Mouse (Mus musculus): ENCODE measurements at regions not wholly inside any gene's neighbourhood (a gene's known extent, or its start where the extent isn't known, plus 50 kb on each side); places are given as distances from the start of the nearest gene placed in this dataset.

DNA sequence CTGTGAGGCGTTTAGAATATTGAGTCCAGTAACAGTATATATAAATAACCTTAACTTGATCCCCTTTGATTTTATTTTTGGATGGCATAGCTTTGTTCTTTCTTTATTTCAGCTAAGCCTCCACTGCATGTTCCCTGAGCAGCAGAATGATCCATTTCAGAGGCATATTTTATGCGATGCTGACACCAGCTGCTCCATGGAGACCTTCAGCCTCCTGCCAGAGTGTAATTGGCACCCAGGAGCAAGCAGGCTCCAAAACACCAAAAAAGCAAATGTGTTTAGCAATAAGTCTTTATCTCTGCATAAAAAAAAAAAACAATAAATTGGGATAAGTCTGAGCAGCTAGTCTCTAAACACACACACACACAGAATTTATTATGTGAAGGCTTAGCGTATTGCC, 170.7 kb upstream of the Dkk2 start:
- DNase-seq (ENCODE audit: extremely low spot score, low read depth, low spot score) = no peak

DNA sequence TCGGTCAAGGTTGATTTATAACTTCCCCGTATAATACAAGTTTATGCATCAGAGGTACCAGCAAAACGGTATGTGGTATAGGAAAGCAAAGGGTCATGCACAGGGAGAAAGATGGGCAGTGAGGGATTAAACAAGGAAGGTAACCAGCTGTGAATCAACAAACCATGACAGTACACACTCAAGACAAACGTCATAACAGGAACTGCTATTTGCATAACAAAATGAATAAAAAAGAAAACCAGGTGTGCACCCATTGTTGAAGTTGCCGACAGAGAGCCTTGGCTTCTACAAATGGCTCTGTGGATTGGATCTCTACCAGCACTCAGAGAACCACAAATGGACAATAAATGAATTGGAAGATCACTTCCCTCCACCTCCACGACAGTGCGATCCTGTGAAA, 170.1 kb upstream of the Dkk2 start:
- DNase-seq (ENCODE audit: extremely low spot score, low read depth, low spot score) = no peak

DNA sequence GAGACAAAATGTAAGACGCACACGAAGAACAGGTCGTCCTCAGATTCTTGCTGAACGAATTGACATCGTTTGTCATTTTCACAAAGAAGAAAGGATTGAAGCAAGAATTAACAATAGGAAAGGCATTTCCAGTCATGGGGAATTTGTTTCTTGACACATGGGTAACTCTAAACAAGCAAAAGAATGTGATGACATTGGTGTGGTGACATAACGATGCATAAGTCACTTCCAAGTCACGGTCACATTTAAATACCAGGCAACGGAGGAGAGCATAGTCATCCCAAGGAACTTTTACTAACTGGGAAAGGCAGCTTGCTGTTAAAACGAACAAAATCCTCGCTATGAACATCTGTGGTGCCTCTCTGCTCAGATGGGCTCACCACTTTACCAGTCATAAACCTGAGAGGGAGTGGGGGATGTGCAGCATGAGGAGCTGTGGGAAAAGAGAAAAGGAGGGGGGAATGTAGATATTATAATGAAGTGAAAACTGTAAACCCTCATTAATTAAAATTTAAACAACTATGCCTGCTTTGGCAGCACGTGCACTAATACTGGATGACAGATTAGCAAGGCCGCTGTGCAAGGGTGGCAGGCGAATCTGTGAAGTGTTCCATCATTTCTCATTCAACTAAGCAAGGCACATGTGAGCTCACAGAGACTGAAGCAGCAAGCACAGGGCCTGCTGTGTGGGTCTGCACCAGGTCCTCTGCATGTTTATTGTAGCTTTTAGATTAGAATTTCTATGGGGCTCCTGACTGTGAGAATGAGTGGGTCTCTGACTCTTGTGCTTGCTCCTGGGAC, 167.2 kb upstream of the Dkk2 start:
- no peak for DNase-seq (ENCODE audit: extremely low spot score, low read depth, low spot score)

DNA sequence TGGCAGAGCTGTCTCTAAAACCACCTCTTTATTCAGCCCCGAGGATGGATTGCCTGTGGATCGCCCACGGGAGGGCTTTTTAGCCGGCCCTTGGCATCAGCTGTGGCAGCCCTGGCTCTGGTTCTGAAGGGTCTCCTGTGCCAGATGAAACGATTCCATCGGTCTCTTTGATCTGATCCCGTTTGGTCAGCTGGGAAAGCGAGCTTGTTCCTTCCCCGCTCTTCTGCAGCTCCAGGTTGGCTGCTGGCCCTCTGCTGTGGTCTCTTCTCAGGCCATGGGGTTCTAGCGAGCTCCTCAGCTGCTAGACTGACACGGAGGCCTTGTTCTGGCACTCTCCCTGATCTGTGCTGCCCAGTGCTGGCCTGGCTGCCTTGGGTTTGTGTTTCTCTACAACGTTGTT, 165.6 kb upstream of the Dkk2 start:
- no peak for DNase-seq (ENCODE audit: extremely low spot score, low read depth, low spot score)

DNA sequence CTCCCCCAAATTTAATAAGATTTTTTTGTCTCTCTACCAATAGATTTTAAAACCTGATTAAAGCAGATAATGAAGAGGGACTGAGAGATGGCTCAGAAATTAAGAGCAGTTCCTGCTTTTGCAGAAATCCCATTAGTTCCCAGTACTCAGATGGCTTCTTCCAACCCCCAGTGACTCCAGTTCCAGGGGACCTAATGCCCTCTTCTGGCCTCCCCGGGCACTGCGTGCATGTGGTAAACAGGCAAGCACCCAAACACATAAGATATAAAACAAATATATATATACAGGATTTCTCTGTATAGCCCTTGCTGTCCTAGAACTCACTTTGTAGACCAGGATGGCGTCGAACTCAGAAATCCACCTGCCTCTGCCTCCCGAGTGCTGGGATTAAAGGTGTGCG, 163.9 kb upstream of the Dkk2 start:
- DNase-seq (ENCODE audit: extremely low spot score, low read depth, low spot score) = no peak

DNA sequence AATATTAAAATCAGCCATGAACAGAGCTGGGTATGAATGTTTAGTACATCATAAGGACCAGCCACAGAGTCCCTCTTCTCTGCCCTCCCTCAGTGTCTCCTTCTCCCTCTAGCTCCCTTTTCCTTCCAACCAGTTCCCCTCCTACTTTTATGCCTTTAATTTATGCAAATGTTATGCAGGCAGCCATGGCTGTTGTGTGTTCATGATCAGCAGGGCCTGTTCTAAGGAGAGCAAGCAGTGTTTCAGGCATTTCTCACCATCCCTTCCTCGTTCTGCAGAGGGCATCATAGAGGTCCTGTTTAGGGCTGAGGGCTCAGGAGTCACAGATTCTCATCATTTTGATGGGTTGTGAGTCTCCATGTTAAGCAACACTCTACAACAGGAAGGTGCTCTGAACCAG, 162.4 kb upstream of the Dkk2 start:
- DNase-seq (ENCODE audit: extremely low spot score, low read depth, low spot score) = no peak

DNA sequence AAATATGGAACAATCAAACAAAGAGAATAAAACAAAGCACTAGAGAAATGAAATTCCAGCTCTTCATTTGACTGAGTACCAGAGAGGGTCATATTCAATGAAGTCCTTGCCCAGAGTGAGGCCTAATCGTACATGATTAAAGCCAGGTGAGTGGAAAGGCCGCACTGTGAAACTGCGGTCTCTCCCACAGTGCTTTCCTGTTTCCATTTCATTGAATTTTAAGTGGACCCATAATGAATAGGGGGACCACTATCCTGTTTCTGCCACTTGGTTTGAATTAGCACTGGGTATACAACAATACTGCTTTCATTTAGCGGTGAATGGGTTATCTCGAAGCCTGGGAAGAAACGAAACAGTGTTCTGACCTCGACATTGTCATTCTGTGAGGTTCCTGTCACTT, 144.2 kb upstream of the Dkk2 start:
- DNase-seq (ENCODE audit: extremely low spot score, low read depth, low spot score) = peak; percentile 63

DNA sequence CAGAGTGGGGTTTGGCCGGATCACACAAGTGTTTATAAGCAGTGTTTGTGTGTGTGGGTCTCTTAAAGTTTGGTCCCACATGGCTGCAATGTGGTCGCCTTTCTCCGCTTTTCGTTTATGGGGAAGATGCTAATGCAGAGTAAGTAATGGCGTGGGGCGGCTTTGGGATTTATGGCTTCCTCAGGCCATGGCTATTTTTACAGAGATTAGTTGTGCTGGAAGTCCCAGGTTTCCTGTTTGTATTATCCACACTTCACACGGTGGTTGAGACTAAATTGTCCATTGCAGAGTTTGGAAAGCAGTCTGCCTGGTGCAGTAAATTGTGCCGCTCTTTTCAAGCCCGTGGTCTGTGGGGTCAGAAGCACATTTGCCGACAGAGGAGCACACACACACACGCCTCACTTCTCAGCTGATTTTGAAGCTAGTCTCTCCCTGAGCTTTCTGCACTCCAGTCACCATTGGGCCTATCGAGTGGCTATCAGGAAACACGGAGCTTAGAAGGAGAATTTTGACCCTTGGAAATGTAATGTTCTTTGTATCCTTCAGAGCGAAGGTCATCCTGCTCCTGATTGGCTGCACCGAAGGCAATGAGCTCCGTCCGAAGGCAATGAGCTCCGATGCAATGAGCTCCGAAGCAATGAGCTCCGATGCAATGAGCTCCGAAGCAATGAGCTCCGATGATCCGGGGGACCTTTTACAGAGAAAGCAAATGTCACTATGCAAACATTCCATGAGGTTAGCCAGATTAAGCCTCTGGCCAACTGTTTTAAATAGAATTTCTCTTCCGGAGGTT, 142.9 kb upstream of the Dkk2 start:
- no peak for DNase-seq (ENCODE audit: extremely low spot score, low read depth, low spot score)

DNA sequence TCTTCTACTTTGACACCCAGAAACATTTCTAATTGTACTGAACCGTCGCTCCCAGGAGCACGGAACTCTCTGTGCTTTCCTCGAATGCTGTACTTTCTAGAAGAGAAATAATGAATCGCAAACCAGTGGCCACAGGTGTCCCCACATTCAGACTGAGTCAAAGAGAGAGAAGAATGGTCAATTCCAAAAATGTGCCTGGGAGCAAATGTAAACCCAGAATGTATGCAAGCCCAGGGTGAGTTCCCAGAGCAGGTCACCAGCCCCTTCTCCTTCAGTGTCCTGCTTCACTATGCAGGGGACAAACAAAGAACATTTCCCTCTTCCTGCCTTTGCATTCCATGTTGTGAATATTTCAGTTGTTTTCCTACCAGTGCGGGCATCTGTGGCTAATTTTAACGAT, 141.7 kb upstream of the Dkk2 start:
- no peak for DNase-seq (ENCODE audit: extremely low spot score, low read depth, low spot score)

DNA sequence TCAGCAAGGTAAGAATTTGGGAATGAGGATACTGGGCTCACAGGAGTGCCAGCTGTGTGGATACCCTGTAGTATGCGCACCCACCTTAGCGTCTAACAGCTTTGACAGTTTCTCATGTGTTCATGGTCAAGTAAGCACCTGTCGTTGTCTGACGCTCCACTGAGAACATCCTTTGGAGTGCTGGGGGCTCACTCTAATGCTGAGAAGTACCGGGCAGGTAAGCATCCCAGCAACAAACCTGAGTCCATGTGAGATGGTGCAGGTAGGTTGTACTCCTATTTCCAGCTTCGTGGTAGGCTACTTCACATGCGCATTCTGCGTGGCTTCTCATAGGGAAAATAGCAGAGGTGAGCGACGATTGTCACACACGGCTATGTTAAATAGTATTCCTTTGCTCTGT, 129.3 kb upstream of the Dkk2 start:
- no peak for DNase-seq (ENCODE audit: extremely low spot score, low read depth, low spot score)

DNA sequence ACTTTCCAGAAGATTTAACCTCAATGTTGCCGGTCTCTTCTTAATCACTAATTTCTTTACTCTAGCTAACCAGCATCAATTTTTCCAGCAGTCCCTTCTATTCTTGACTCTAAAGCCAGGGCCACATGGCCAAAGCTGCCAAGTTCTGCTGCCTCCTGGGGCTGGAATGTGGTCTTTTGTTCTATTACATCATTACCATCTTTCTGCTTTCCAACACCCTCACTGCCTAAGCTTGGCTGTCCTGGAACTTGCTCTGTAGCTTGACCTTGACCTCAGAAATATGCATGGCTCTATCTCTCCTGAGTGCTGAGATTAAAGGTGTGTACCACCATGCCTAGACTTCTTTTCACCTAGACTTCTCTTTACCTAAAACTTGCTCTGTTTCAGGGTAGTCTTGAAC, 124.5 kb upstream of the Dkk2 start:
- no peak for DNase-seq (ENCODE audit: extremely low spot score, low read depth, low spot score)

DNA sequence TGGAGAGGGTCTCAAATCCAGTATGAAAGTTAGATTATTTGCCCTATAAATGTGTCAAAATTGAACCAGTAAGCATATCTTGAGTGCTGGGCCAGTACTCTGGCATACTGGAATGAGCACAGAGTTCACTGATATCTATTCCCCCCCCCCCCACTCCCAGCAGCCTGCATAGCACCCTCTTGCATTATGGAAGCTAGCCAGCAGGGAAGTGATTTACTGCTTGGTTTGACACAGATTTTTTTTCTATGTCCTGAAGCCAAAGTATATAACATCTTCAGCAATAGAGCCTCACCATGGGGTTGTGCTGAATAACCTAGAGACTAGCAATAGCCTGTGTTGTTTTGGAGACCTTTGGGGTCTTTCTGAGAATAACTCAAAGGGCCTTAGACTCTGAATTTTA, 123.5 kb upstream of the Dkk2 start:
- no peak for DNase-seq (ENCODE audit: extremely low spot score, low read depth, low spot score)

DNA sequence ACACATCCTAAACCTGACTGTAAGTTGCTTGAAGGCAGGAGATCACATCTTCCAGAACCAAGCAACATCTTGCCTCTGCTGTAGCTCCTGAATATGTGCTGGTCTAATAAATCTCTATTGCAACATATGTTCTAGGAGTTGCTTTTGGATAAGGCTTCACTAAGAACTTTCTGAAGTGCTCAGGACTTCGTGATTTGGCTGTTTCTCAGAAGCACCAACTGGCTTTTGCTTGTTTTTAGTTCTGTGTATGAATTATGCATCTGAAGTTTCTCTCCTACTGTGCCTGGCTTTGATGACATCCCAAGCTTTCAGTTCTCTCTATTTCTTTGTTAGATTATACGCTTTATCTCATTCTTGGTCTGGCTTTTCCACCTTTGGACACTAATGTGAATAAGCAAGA, 122.2 kb upstream of the Dkk2 start:
- no peak for DNase-seq (ENCODE audit: extremely low spot score, low read depth, low spot score)

DNA sequence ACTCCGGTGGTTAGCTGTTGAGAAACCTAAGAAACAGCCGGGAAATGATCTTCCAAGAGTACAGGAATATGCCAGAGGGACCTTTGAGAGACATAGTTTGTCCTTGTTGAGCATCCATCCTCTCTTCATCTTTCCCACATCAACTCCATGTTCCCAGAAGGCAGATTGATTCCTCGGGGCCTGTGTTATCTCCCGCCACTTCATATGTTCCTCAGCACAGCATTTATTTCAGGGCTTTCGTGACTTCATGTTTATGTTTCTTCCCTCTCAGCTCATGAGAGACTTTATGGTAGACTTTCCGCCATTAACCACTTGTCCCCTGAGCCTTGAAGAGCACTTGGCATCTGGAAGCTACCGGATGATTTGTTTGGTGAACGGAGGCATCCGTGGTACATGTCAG, 120.1 kb upstream of the Dkk2 start:
- no peak for DNase-seq (ENCODE audit: extremely low spot score, low read depth, low spot score)

DNA sequence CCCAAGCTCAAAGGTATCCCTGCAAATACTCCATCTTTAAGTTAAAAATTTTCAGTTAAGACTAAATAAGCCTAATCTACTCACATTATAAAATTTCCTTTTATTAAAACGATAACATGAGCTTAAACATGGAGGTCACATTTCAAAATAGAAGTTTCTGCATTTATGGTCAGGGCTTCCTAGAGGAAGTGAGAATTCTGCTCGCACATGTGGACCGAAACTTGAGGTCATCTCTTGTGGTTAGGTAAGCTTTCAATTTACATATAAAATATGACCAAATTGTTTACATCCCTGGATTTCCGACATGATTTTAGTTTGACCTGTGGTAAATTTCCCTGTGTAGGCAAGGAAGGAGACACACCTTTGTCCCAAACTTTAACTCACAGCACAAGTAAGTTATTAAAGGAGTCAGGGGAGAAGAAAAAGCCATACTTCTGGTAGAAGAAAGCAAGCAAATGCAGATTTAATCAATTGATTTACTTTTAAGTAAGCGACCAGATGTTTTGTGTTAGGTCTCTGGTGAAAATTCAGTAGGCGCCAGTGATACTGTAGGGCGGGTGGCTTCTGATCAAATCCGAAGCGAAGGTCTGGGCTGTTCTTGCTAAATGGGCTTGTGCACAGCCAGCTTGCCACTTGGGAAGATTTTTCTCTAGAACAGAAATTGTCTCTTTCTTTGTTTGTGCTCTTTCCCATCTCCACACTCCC, 119.5 kb upstream of the Dkk2 start:
- DNase-seq (ENCODE audit: extremely low spot score, low read depth, low spot score) = no peak

DNA sequence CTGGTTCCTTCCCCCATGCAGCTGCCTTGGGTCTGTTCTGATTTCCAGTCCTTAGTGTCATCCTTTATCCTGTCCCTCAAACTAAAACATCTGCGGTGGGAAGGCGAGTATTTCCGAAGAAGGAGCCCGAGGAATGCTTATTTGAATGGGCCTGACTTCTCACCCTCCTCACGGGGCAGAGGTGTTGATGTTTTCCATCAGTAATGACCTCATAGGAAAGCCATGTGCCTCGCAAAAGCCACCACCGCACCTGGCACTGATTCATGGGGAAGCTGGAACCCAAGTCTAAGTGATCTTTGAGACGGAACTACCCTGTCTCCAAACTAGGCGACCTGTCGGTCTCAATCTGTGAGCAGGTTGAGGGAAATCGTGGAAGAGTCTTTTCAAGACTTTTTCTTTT, 117.8 kb upstream of the Dkk2 start:
- no peak for DNase-seq (ENCODE audit: extremely low spot score, low read depth, low spot score)

DNA sequence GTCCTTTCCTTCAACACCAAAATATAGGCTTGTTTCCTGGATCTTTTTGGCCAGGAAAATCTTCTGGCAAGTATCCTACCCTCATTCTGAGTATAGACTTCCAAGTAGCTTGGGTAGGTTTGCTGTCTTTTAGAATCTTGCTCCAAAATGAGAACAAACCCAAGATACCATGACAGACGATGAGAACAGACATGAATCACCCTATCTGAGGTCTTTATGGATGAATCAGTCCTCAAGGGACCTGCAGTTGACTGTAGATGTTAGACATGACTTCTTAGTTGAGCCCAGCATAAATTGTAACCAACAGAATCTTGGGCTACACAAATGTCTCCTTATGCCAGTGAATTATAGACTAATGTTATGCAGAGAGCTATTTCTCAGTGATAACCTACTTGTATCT, 114.3 kb upstream of the Dkk2 start:
- no peak for DNase-seq (ENCODE audit: extremely low spot score, low read depth, low spot score)

DNA sequence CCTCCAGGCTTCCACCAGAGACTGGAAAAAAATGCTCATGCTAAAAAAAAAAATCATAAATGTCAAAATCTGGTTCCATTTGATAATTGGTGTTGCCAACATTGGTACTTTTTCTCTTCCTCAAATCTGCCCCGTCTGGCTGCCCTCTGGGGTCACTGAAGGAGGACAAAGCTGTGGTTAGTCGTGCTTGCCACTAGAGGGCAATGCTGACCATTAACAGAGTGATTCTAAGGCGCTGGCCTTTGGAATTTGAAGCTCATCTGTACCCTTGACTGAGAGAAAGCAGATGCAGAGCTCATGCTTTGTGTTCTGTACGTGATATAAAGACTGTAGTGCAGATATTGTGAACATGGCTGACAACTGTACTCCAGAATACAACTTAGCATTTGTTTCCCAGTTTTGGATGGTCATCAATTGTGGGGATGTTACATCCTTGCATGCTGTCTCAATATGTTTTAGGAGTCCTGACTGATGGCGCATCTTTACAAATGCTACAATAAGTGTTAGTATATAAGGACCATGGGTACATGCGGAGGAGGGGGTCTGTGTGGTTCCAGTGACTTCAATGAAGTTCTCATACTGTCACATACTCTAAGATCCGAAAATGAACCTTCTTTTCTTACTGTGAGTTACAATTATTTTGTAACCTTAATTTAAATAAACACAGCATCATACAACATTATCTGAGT, 109.0 kb upstream of the Dkk2 start:
- DNase-seq (ENCODE audit: extremely low spot score, low read depth, low spot score) = no peak

DNA sequence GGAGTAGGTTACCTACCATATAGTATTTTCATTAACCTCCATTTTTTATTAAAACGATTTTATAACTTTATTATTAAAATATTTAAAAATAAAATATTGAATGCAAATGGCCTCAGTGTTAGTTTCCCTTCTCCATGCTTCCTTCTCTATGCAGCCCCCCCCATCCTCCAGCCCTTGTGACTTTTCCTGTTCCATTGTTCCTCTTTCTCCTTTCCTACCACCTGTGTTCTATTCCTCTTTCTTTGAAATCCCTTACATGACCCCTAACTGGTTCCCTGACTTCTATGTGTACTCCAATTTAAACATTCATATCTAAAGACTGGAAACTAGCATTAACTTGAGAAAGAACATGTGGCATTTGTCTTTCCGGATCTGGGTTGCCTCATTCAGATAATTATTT, 101.8 kb upstream of the Dkk2 start:
- DNase-seq (ENCODE audit: extremely low spot score, low read depth, low spot score) = no peak

DNA sequence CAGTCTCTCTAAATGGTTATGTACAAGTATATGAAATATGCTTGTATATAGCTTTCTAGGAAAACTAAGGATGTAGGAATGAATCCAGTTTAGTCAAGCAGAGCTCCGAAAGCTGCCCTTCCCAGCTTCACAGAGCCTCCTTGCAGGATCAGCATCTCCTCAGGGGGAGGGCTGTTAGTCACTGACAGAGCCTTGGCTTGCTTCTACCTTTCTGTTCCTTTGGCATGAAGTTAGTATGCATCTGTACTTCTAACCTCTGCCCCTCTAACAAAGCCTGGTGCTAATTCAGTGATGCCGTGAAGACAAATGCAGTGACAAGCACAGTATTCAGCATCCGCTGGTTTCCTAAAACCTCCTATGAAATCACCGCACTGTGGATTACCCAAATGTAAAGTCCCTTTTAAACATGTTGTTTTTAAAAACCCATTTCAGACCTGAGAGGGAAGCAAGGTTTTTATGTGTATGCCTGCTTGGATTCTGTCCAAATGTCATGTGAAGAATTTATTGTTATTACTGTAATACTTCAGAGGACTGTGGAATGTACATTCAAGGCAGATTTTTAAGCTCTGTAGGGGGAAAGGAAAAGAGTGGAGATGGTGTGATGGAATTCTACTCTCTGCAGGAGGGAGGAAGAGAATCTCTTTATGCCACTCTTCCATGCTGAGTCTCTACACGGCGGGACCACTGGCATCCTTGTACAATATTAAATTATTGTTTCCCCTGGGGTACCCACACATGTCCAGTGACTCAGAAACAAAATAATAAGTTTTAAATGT, 86.1 kb upstream of the Dkk2 start:
- no peak for DNase-seq (ENCODE audit: extremely low spot score, low read depth, low spot score)

DNA sequence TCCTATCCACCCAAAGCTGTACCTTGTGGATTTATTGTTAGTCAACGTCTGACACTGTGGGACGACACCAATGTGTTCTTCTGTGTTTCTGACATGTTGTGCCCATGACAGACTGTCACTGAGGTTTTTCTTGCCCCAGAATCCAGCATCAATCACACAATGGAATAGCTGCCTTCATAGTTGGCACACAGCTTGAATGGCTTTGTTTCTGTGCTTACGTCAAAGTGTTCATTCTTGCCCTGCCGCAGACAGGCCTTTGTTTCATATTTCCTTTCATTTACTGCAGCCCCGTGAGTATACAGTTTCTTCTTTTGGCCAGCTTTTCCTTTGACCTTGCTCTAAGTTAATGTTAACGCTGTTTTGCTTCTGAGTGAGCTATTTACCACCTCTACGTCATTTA, 78.9 kb upstream of the Dkk2 start:
- no peak for DNase-seq (ENCODE audit: extremely low spot score, low read depth, low spot score)
